Mouse (Mus musculus) CH12.LX (cell line): ENCODE results near the gene Kcnb1.

Experiments used
- CTCF ChIP-seq, 2 experiments: IDR thresholded peaks in 1 of 2; conservative IDR thresholded peaks in 1 of 2; 2 replicates each; pipeline ENCODE4 v1.5.1; 2011 to 2012; ENCODE audit warnings: low read depth in 2 of 2, low read length in 2 of 2, improper control_type of control experiment in 1 of 2, inconsistent platforms in 1 of 2, mild to moderate bottlenecking in 1 of 2, moderate library complexity in 1 of 2
- EP300 ChIP-seq: IDR thresholded peaks from 2 replicates; pipeline ENCODE4 v1.6.1; 2011; ENCODE audit warnings: low read length, improper control_type of control experiment
- KAT2A ChIP-seq: IDR thresholded peaks from 2 replicates; pipeline ENCODE4 v1.6.1; 2012; ENCODE audit warnings: low read length, improper control_type of control experiment, inconsistent platforms; ENCODE audit not compliant: insufficient replicate concordance
- MAFK ChIP-seq: IDR thresholded peaks from 2 replicates; pipeline ENCODE4 v1.6.1; 2011; ENCODE audit warnings: low read length, improper control_type of control experiment; ENCODE audit not compliant: insufficient replicate concordance
- MAX ChIP-seq: IDR thresholded peaks from 2 replicates; pipeline ENCODE4 v1.6.1; 2011; ENCODE audit warnings: low read length, improper control_type of control experiment
- MEF2A ChIP-seq: IDR thresholded peaks from 2 replicates; pipeline ENCODE4 v1.6.1; 2014; ENCODE audit warnings: low read depth, mild to moderate bottlenecking, inconsistent platforms, low read length, improper control_type of control experiment, borderline replicate concordance
- POLR2A ChIP-seq: IDR thresholded peaks from 2 replicates; pipeline ENCODE4 v1.6.1; 2011; ENCODE audit warnings: low read depth, mild to moderate bottlenecking, improper control_type of control experiment, low read length
- SIN3A ChIP-seq: IDR thresholded peaks from 2 replicates; pipeline ENCODE4 v1.6.1; 2012; ENCODE audit warnings: low read length, improper control_type of control experiment, inconsistent platforms
- ZNF384 ChIP-seq: IDR thresholded peaks from 2 replicates; pipeline ENCODE4 v1.6.1; 2012; ENCODE audit warnings: low read depth, low read length, improper control_type of control experiment, inconsistent platforms

- TF ChIP-seq CTCF (conservative IDR thresholded peaks at IDR 0.05 in 1 of 2, IDR thresholded peaks at IDR 0.05 in 1 of 2; ENCODE audit: low read depth in 2 of 2, low read length in 2 of 2), result no peak
- TF ChIP-seq MAX, result peak; percentile 75
- no peak for TF ChIP-seq EP300
- TF ChIP-seq ZNF384, result no peak
- peak; percentile 75 for TF ChIP-seq MEF2A
- TF ChIP-seq KAT2A, result peak; percentile 97
- no peak for TF ChIP-seq MAFK
- TF ChIP-seq POLR2A, result peak; percentile 100
- peak; percentile 73 for TF ChIP-seq SIN3A
Measured at GRCm38 (mm10) chr2:167062965-167063880, 126.7 kb downstream of the Kcnb1 start, which contains the start of gene Znfx1.
